Mouse (Mus musculus) cerebellum, adult 2 months (tissue): Measurements from ENCODE around the gene Gfra1. TPM values are rescaled to one million over a fixed set of nuclear protein-coding genes. Genes with fewer than 3 reads are reported as not detected.

Experiments
- DNase-seq, 2 experiments: peaks; one replicate each; pipeline ENCODE4 v3.0.0; 2021
- H3K27ac ChIP-seq: fragments of 200-500 bp; 2 replicates; pipeline ENCODE4 v1.5.1; 2012; ENCODE audit warnings: low read length, control low read depth, inconsistent platforms; ENCODE audit not compliant: insufficient read depth
- H3K27me3 ChIP-seq: fragments of 200-500 bp; 2 replicates; pipeline ENCODE4 v1.6.1; 2012; ENCODE audit warnings: inconsistent platforms, mild to moderate bottlenecking, low read length, moderate library complexity; ENCODE audit not compliant: control insufficient read depth, insufficient read depth
- H3K4me1 ChIP-seq: fragments of 200-500 bp; 2 replicates; pipeline ENCODE4 v1.6.1; 2011; ENCODE audit warnings: low read length; ENCODE audit not compliant: control insufficient read depth, insufficient read depth
- H3K4me3 ChIP-seq: fragments of 200-500 bp; replicated peaks from 2 replicates; pipeline ENCODE3; 2011; ENCODE audit warnings: mild to moderate bottlenecking, low read depth, low read length, control low read depth; ENCODE audit not compliant: insufficient read depth
- CTCF ChIP-seq: fragments of 200-500 bp; IDR thresholded peaks from 2 replicates; pipeline ENCODE4 v1.5.1; 2011; ENCODE audit warnings: low read depth, mild to moderate bottlenecking, control low read depth, low read length, moderate library complexity, borderline replicate concordance; ENCODE audit not compliant: insufficient read depth
- POLR2A ChIP-seq: fragments of 200-500 bp; IDR thresholded peaks from 2 replicates; pipeline ENCODE4 v1.6.1; 2011; ENCODE audit warnings: low read length, control low read depth, borderline replicate concordance; ENCODE audit not compliant: insufficient read depth
- WGBS: fragments of 180-500 bp; shearing (Covaris S2); methylation state at CpG from one replicate; pipeline ENCODE4 v1.1.7; 2018; 5-methylcytosine and 5-hydroxymethylcytosine counted together
- polyA plus RNA-seq: library from polyadenylated mRNA; depleted of rRNA; stranded (reverse); fragments of >200 nt; gene quantifications from 2 replicates; pipeline ENCODE4 v1.2.3, GENCODE M21; 2012

Gfra1 gene
- polyA plus RNA-seq, 1 experiment = 14.1 TPM

GRCm38 (mm10) chr19:58335585-58336530, 119.9 kb downstream of the Gfra1 start:
- 70% methylated on average over 12 of the region's 12 CpGs for WGBS
- DNase-seq = no peak
- TF ChIP-seq POLR2A (no peak), CTCF (no peak)
- no peaks in the 10 kb centered on the region for H3K27me3 ChIP-seq
- H3K4me3 ChIP-seq = no peak overlapping the region
- no peak overlapping the region for H3K27ac ChIP-seq
- H3K4me1 ChIP-seq = no peaks in the 10 kb centered on the region

- Histone ChIP-seq H3K4me3 (no peak overlapping the region), H3K4me1 (no peaks in the 10 kb centered on the region), H3K27ac (no peak overlapping the region), H3K27me3 (no peaks in the 10 kb centered on the region)
- TF ChIP-seq CTCF (no peak), POLR2A (no peak)
- no peak for DNase-seq
- 60% methylated on average over 5 of the region's 5 CpGs for WGBS
Observed at GRCm38 (mm10) chr19:58329305-58329704, 126.4 kb downstream of the Gfra1 start.

DNA sequence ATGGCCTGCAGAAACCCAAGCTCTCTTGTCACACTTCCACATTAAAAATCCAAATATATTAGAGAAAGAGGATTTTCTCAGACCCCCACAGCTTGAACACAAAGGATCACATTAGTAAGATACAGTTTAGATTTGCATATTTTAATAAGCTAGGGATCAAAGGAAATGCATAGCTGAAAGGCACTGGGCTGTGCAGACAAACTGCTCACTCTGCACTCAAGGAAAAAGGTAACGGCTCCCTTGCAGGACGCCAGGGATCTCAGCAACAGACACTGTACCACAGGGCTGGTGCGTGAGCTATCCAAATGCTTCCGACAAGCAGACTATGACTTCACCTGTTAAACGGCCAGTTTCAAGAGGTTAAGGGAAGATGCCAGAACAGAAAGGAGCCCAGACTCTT, 127.7 kb downstream of the Gfra1 start:
- DNase-seq = no peak
- Histone ChIP-seq H3K4me3 (no peak overlapping the region), H3K27me3 (no peaks in the 10 kb centered on the region), H3K27ac (no peak overlapping the region), H3K4me1 (no peaks in the 10 kb centered on the region)
- TF ChIP-seq POLR2A = no peak
- no peak for TF ChIP-seq CTCF
- 21% methylated on average over 5 of the region's 5 CpGs for WGBS

- Histone ChIP-seq H3K4me3 (no peak overlapping the region), H3K27me3 (no peaks in the 10 kb centered on the region; the same call in none of the 2 replicates), H3K27ac (no peak overlapping the region), H3K4me1 (no peaks in the 10 kb centered on the region)
- 26% methylated on average over 5 of the region's 5 CpGs for WGBS
- TF ChIP-seq POLR2A = no peak
- no peak for TF ChIP-seq CTCF
- no peak for DNase-seq
Observed at GRCm38 (mm10) chr19:58316474-58316873, 139.2 kb downstream of the Gfra1 start.

DNA sequence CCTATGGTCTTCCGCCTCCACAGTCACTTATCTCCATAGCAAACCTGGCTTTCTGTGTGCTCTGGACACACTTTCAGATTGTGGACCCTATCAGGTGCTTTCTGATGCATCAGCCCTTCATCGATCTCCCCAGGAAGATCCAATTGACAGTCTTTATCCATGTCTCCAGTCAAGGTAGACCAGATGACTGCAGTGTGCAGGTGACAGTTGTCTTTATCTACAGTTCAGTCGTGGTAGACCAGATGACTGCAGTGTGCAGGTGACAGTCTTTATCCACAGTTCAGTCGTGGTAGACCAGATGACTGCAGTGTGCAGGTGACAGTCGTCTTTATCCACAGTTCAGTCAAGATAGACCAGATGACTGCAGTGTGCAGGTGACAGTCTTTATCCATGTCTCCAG, 140.0 kb downstream of the Gfra1 start:
- no peak overlapping the region for H3K4me3 ChIP-seq
- no peaks in the 10 kb centered on the region for H3K4me1 ChIP-seq
- H3K27ac ChIP-seq = no peak overlapping the region
- DNase-seq = no peak
- TF ChIP-seq CTCF (no peak), POLR2A (no peak)
- WGBS = 98% methylated on average over 5 of the region's 5 CpGs
- no peaks in the 10 kb centered on the region; the same call in none of the 2 replicates for H3K27me3 ChIP-seq

GRCm38 (mm10) chr19:58314631-58315030, 141.1 kb downstream of the Gfra1 start:
- DNase-seq = no peak
- TF ChIP-seq POLR2A (no peak), CTCF (no peak)
- H3K4me1 ChIP-seq = no peaks in the 10 kb centered on the region
- no peak overlapping the region for H3K27ac ChIP-seq
- no peak overlapping the region for H3K4me3 ChIP-seq
- WGBS = 50% methylated on average over 5 of the region's 5 CpGs
- no peaks in the 10 kb centered on the region; the same call in none of the 2 replicates for H3K27me3 ChIP-seq

DNA sequence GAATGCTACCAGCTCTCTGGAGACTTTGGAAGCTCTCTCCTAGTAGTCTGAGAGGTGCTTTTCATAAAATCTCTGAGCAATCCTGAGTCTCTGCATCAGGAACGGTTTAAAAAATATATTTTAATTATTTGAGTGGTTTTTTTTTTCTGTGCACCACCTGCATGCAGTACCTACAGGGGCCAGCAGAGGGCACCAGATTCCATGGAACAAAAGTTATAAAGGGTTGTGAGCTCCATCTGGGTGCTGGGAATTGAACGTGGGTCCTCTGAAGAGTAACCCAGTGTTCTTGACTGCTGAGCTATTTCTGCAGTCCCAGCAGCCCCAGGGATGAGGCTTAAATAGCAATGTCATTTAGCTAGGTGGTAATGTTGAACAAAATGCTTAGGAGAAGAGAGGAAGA, 141.9 kb downstream of the Gfra1 start:
- Histone ChIP-seq H3K4me3 (no peak overlapping the region), H3K4me1 (no peaks in the 10 kb centered on the region), H3K27ac (no peak overlapping the region), H3K27me3 (no peaks in the 10 kb centered on the region; the same call in none of the 2 replicates)
- no peak for DNase-seq
- TF ChIP-seq POLR2A = no peak
- peak; percentile 20; the same call in 1 of the 2 replicates for TF ChIP-seq CTCF
- 89% methylated on average over 2 of the region's 2 CpGs for WGBS

DNA sequence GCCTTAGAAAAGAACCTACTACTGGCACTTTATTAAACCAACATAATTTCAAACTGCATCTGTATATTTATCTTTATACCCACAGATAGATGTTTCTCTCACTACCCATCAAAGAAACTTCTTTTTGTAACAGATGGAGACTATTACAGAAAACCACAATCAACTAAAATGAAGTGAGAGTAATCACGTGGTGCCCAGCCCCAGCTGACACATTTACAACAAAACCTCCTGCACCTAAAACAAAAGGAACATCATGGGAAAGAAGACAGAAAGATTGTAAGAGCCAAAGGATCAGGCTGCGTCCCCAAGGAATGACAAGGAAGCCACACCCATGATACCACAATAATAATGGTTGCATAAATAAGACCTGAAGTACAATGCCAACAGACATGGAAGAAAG, 143.2 kb downstream of the Gfra1 start:
- DNase-seq = no peak
- H3K4me3 ChIP-seq = no peak overlapping the region
- H3K27ac ChIP-seq = no peak overlapping the region
- TF ChIP-seq CTCF (no peak), POLR2A (no peak)
- H3K27me3 ChIP-seq = no peaks in the 10 kb centered on the region; the same call in none of the 2 replicates
- WGBS = 86% methylated on average over 2 of the region's 2 CpGs
- H3K4me1 ChIP-seq = no peaks in the 10 kb centered on the region
